Mouse (Mus musculus): Measurements from ENCODE around the gene 1700020L24Rik. TPM values are rescaled to one million over a fixed set of nuclear protein-coding genes. Genes with fewer than 3 reads are reported as not detected.

1700020L24Rik gene
- total RNA-seq, 2 experiments from 2014 or later, result not detected

DNA sequence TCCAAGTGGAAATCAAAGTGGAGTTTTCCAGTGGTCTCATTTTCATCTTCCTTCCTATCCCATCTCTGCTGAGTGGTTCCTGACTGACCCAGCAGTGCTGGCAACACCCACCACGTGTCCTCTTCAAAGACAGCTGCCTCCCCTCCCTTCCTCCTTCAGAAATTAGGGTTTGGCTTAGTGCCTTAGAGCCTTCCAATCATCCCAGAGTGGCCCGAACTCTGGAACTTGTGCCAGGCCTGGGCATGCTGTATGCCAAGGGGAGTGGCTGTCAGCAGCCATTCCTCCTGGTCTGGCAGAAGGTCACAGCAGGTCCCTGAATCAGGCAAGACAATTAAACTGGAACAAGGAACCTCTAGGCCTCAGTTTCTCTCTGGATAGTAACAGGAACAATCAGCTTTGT, 28.5 kb downstream of the 1700020L24Rik start:
- no peak for ATAC-seq (replicated peaks; ENCODE audit: low FRiP score, low TSS enrichment, poor library complexity, severe bottlenecking)

DNA sequence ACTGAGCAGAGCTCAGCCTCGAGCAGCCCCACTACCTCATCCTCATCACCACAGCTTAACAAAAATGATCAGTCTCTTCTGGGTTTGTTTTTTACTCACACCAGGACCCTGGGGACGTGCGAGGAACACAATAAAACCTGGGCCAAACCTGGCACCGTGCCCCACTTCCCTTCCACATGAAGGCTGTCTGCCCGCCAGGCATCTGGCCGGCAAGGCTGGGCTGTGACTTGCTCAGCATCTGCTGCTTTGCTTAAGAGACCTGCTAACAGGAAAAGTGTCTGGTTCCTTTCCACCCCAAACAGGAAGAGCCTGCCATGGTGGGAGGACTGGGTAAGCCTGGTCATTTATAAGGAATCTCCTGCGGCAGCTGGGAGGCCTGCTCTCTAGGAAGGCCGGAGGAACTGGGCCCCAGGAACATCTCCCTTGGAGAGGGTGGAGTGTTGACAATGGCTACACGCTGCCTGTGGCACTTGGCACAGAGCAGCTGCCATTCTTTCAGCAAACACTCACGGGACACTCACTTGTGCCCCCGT, 29.7 kb downstream of the 1700020L24Rik start:
- ATAC-seq (replicated peaks; ENCODE audit: low FRiP score, low TSS enrichment, poor library complexity, severe bottlenecking), result 0 out of 2 replicates have a peak, but pooled peaks have one; percentile 23

DNA sequence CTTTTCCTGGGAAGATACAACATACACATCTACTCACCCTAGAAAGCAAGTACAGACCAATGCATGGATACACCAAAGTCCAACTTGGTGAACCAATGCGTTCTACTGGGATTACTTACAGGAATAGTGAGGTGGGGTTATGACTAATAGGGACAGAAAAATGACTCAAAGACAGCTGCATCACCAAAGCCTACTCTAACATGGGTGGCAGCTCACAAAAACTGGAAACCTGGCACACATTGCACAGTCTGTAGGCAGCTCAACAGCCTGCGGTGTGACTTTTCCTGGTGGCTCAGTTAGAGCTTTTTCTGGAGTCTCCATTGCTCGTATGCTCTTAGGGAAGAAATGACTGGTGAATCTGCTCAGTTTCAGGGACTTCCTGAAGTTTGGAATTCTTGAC, 31.3 kb downstream of the 1700020L24Rik start:
- no peak for ATAC-seq (replicated peaks; ENCODE audit: low FRiP score, low TSS enrichment, poor library complexity, severe bottlenecking)

DNA sequence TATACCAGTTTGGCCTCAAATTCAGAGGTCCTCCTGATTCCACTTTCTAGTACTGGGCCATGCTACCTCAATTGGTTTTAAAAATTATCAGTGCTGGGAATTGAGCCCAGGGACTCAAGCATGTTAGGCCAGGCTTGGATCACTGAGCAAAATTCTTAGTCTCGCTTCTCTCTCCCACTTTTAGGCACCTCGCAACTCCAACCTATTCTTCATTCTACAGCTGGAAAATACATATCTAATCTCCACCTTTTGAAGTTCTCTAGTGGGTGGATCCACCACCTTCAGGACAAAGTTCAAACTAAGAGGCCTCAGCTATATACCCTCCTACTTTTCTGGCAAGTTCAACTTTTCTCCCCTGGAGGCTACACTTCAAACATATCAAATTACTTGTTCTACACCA, 34.3 kb downstream of the 1700020L24Rik start:
- no peak for ATAC-seq (replicated peaks; ENCODE audit: low FRiP score, low TSS enrichment, poor library complexity, severe bottlenecking)

DNA sequence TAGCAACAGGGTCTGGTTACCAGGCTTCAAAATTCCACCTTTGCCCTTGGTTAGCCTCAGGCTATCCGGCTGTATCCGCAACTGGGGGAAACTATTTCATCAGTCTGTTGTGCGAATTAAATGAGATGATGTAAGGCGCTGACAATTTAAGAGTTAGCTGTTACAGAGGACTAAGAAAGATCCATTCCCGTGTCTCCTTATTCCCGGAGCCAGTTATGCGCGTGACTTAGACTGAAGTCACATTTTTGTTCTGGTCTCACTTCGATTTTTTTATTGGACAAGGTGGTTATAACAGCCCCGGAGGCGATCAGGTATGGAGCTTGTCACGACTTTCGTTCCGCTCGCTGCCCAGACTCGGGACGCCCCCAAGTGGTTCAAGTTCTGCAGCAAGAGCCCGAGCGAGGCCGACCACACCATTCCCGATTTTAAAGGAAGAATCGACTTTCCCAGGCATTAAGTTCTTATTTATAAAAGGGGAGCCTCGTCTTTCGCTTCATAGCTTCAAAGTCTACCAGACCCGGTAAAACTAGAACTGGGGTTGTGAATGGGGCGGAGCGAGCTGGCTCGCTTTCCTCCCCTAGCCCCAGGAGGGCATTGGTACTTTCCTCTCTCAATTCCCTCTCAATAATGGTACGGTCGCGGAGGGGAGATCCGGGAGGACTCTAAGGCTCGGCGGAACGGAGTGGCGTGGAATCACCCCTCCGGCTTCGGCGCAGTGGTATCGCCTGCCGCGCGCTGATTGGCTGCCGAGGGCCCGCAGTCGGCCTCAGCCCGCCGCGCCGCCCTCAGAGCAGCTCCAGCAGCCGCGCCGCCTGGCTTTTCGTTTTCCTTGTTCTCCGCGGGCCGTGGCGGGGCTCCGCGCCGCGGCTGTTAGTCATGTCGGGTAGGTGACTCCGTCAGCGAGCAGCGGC, 35.1 kb downstream of the 1700020L24Rik start, which contains the start of gene Taf15:
Gene Taf15 (plus strand): TSS at position 763 of the 911 bp plus-strand sequence.
- ATAC-seq (replicated peaks; ENCODE audit: low FRiP score, low TSS enrichment, poor library complexity, severe bottlenecking), result peak; percentile 98

DNA sequence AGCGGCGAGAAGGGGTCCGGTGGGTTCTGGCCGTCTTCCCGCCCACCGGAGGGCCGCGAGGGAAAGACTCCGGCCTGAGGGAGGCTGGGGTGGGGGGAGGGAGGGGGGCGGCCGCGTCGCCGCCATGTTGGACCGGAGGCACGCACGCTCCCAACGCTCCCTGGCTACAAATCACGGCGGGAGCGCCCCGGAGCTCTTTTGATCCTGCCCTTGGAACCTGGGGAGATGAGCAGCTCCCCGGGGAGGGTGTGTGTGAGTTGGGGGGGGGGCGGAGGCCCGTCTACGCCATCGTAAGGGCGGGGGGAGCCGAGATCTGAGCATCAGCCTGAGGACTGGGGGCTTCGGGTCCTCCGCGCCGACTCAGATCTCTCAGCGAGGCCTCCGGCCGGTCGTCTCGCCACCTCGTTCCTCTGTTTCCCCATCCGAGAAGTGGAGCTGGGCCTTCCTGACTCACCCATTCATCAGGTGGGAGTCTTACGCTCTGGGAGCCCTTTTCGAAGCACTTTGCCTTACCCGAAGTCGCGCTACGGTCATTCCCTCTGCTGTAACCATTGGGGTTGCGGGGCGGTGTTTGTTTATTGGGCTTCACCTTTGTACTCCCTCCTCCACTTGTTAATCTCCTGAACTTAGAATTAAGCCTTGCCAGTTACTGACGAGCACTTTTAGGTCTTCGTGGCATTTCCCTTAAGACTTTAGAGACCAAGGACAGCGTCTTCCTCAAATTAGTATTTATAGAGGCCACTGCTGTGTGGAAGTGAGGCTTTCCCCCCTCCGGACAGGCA, 35.9 kb downstream of the 1700020L24Rik start:
- ATAC-seq (replicated peaks; ENCODE audit: low FRiP score, low TSS enrichment, poor library complexity, severe bottlenecking), result peak; percentile 39

Other genes with a start within 250 kb of the 1700020L24Rik start
- gene Slfn3, start 246.3 kb upstream of the 1700020L24Rik start, total RNA-seq (2014; fragmentation: Nextera tagmentation), result 15.3 and 24.2 TPM in 2 replicates
- gene Slfn3, start 246.3 kb upstream of the 1700020L24Rik start, total RNA-seq (2017), result 33.5 and 38.0 TPM in 2 replicates
- gene Slfn14, start 151.0 kb upstream of the 1700020L24Rik start, total RNA-seq (2014; fragmentation: Nextera tagmentation), result not detected in 2 replicates
- gene Slfn14, start 151.0 kb upstream of the 1700020L24Rik start, total RNA-seq (2017), result 0.28 TPM in 1 of 2 replicates, not detected in the other
- gene Ap2b1, start 138.7 kb upstream of the 1700020L24Rik start, total RNA-seq (2014; fragmentation: Nextera tagmentation), result 74.0 and 74.2 TPM in 2 replicates
- gene Ap2b1, start 138.7 kb upstream of the 1700020L24Rik start, total RNA-seq (2017), result 61.2 and 65.4 TPM in 2 replicates
- gene Pex12, start 135.1 kb upstream of the 1700020L24Rik start, total RNA-seq (2014; fragmentation: Nextera tagmentation), result 7.6 and 10.1 TPM in 2 replicates
- gene Pex12, start 135.1 kb upstream of the 1700020L24Rik start, total RNA-seq (2017), result 9.5 and 9.6 TPM in 2 replicates
- not detected in 2 replicates for gene Rasl10b, start 28.5 kb upstream of the 1700020L24Rik start, total RNA-seq (2014; fragmentation: Nextera tagmentation)
- gene Rasl10b, start 28.5 kb upstream of the 1700020L24Rik start, total RNA-seq (2017), result 0.19 TPM in 1 of 2 replicates, not detected in the other
- gene Gas2l2, start 8.2 kb upstream of the 1700020L24Rik start, total RNA-seq (2014; fragmentation: Nextera tagmentation), result not detected in 2 replicates
- gene Gas2l2, start 8.2 kb upstream of the 1700020L24Rik start, total RNA-seq (2017), result not detected in 2 replicates
- gene Mmp28, start 25.4 kb downstream of the 1700020L24Rik start, total RNA-seq (2014; fragmentation: Nextera tagmentation), result 0.37 TPM in 1 of 2 replicates, not detected in the other
- gene Mmp28, start 25.4 kb downstream of the 1700020L24Rik start, total RNA-seq (2017), result 0.19 and 0.42 TPM in 2 replicates
- gene Taf15, start 35.4 kb downstream of the 1700020L24Rik start, total RNA-seq (2014; fragmentation: Nextera tagmentation), result 60.9 and 72.5 TPM in 2 replicates
- gene Taf15, start 35.4 kb downstream of the 1700020L24Rik start, total RNA-seq (2017), result 24.0 and 32.8 TPM in 2 replicates
- gene Heatr9, start 84.5 kb downstream of the 1700020L24Rik start, total RNA-seq (2014; fragmentation: Nextera tagmentation), result not detected in 2 replicates
- not detected in 2 replicates for gene Heatr9, start 84.5 kb downstream of the 1700020L24Rik start, total RNA-seq (2017)
- gene Ccl5, start 92.8 kb downstream of the 1700020L24Rik start, total RNA-seq (2014; fragmentation: Nextera tagmentation), result 8.9 and 46.6 TPM in 2 replicates
- gene Ccl5, start 92.8 kb downstream of the 1700020L24Rik start, total RNA-seq (2017), result 5.6 and 32.4 TPM in 2 replicates
- not detected in 2 replicates for gene Ccl9, start 141.0 kb downstream of the 1700020L24Rik start, total RNA-seq (2014; fragmentation: Nextera tagmentation)
- gene Ccl9, start 141.0 kb downstream of the 1700020L24Rik start, total RNA-seq (2017), result 0.70 and 10.4 TPM in 2 replicates
- not detected in 2 replicates for gene Ccl6, start 155.4 kb downstream of the 1700020L24Rik start, total RNA-seq (2014; fragmentation: Nextera tagmentation)
- gene Ccl6, start 155.4 kb downstream of the 1700020L24Rik start, total RNA-seq (2017), result 0.84 and 4.1 TPM in 2 replicates
- not detected in 2 replicates for gene Rpl9-ps1, start 207.9 kb downstream of the 1700020L24Rik start, total RNA-seq (2014; fragmentation: Nextera tagmentation)
- gene Rpl9-ps1, start 207.9 kb downstream of the 1700020L24Rik start, total RNA-seq (2017), result not detected in 2 replicates
- not detected in 2 replicates for gene Ccl3, start 211.7 kb downstream of the 1700020L24Rik start, total RNA-seq (2014; fragmentation: Nextera tagmentation)
- gene Ccl3, start 211.7 kb downstream of the 1700020L24Rik start, total RNA-seq (2017), result 13.6 and 17.1 TPM in 2 replicates
- gene Ccl4, start 224.9 kb downstream of the 1700020L24Rik start, total RNA-seq (2014; fragmentation: Nextera tagmentation), result 1.7 TPM in 1 of 2 replicates, not detected in the other
- 10.9 and 16.2 TPM in 2 replicates for gene Ccl4, start 224.9 kb downstream of the 1700020L24Rik start, total RNA-seq (2017)

All from megakaryocyte-erythroid progenitor cell, adult 5-6 weeks (primary cell).